Mouse (Mus musculus) stomach, embryonic 15.5 days (tissue): ENCODE results near the gene Dffa. TPM values are rescaled to one million over a fixed set of nuclear protein-coding genes. Genes with fewer than 3 reads are reported as not detected.

Experiments used
- ATAC-seq: fragments of 200-750 bp; cut with Nextera tagmentation; 2 replicates; pipeline ENCODE4 v1.8.0; 2017; ENCODE audit warnings: low read depth, moderate number of reproducible peaks, moderate TSS enrichment; ENCODE audit not compliant: insufficient read depth, low FRiP score
- H3K27ac ChIP-seq: fragments of 300-500 bp; sonication (generic); 2 replicates; pipeline ENCODE4 v1.5.1; 2015; ENCODE audit warnings: mild to moderate bottlenecking, inconsistent platforms
- H3K27me3 ChIP-seq: fragments of 300-500 bp; sonication (generic); replicated peaks from 2 replicates; pipeline ENCODE4 v1.6.1; 2015; ENCODE audit warnings: inconsistent platforms
- H3K36me3 ChIP-seq: fragments of 300-500 bp; sonication (generic); 2 replicates; pipeline ENCODE4 v1.6.1; 2015; ENCODE audit warnings: inconsistent platforms
- H3K4me1 ChIP-seq: fragments of 300-500 bp; sonication (generic); 2 replicates; pipeline ENCODE4 v1.6.1; 2015; ENCODE audit warnings: inconsistent platforms
- H3K4me2 ChIP-seq: fragments of 300-500 bp; sonication (generic); 2 replicates; pipeline ENCODE4 v1.6.1; 2015; ENCODE audit warnings: mild to moderate bottlenecking, inconsistent platforms
- H3K4me3 ChIP-seq: fragments of 300-500 bp; sonication (generic); replicated peaks from 2 replicates; pipeline ENCODE4 v1.5.1; 2015; ENCODE audit warnings: inconsistent platforms
- H3K9ac ChIP-seq: fragments of 300-500 bp; sonication (generic); 2 replicates; pipeline ENCODE4 v1.6.1; 2015; ENCODE audit warnings: inconsistent platforms
- H3K9me3 ChIP-seq: fragments of 300-500 bp; sonication (generic); 2 replicates; pipeline ENCODE4 v1.6.1; 2016; ENCODE audit warnings: inconsistent platforms
- WGBS: fragments of 180-500 bp; shearing (Covaris S2); methylation state at CpG from one replicate; pipeline ENCODE4 v1.1.7; 2015; 5-methylcytosine and 5-hydroxymethylcytosine counted together
- polyA plus RNA-seq: library from polyadenylated mRNA; unstranded; fragments of >200 nt; fragmentation: Nextera tagmentation; extraction: Ambion mirVana; gene quantifications from 2 replicates; pipeline ENCODE4 v1.2.1, GENCODE M21; 2015

Dffa gene
- polyA plus RNA-seq, 1 experiment from 2014 or later, result 35.7 TPM

DNA sequence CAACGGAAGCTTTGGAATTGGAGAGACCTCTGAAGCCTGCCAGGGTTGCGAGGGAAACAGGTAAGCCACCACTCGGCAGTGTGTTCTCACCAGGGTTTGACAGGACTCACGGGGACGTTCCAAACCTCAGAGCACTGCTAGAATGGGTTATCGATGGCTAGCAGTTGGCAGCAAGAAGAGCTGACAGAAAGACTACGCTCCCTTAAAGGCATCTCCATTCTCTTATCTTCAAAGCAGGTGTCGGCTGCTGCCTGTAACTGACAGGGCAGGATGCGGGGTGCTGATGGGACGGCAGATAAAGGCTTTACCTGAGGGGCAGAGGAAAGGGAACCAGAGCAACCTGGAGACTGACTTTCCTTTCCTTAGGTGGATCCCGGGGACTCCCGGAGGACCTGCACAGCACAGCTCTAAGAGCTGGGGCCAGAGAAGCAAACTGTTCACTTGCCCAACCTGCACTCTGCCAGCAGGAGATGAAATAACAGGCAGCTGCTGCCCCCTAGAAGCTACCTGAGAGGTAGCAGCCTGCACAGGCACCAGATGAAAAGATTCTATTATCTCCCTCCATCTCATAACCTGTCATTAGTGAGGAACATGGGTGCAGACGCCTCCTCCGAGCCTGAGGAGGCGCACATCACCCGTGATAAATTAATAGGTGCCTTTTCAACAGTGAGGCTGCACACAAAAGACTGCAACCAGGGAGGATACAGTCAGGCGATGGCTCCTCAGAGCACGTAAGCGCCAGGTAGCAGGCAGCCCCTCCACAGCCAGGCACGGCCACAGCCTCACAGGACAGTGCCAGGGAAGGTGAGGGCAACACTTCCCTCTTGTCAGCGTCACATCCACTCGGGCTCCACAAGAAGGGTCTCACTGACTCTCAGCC is 37.0 kb upstream of the Dffa start:
- Histone ChIP-seq H3K4me2 (no peak overlapping the region), H3K4me1 (peaks cover 13% of the 10 kb centered on the region), H3K9ac (no peak overlapping the region), H3K36me3 (peaks cover 1% of the 10 kb centered on the region), H3K27ac (no peak overlapping the region), H3K9me3 (no peaks in the 10 kb centered on the region), H3K4me3 (no peak overlapping the region), H3K27me3 (no peaks in the 10 kb centered on the region)
- no peak for ATAC-seq
- WGBS, result 77% methylated on average over 22 of the region's 22 CpGs

DNA sequence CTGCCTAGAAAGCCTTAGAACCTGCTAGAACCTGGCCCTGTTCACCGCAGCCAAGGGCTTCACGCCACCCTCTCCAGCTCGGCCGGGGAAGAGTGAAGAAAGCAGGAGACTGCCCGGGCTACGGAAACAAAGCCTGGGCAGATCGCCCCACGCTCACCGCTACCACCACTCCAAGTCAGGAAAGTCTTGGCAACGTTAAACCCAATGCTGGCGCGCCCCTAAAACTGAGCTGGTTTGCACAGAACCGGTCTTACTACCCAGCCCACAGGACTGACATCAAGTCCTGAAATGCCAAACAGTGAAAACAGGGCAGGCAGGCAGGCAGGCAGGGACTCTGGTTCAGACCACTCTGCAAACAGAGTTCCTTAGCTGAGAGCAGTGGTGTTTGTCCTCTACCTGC is 28.9 kb upstream of the Dffa start:
- Histone ChIP-seq H3K9ac (no peak overlapping the region), H3K4me1 (peaks cover 13% of the 10 kb centered on the region), H3K36me3 (peaks cover 5% of the 10 kb centered on the region), H3K9me3 (no peaks in the 10 kb centered on the region), H3K4me2 (no peak overlapping the region), H3K4me3 (no peak overlapping the region), H3K27ac (peak overlapping the region; percentile 68; the same call in 1 of the 2 replicates), H3K27me3 (no peaks in the 10 kb centered on the region)
- ATAC-seq, result no peak; the same call in 1 of the 2 replicates
- 75% methylated on average over 13 of the region's 13 CpGs for WGBS

DNA sequence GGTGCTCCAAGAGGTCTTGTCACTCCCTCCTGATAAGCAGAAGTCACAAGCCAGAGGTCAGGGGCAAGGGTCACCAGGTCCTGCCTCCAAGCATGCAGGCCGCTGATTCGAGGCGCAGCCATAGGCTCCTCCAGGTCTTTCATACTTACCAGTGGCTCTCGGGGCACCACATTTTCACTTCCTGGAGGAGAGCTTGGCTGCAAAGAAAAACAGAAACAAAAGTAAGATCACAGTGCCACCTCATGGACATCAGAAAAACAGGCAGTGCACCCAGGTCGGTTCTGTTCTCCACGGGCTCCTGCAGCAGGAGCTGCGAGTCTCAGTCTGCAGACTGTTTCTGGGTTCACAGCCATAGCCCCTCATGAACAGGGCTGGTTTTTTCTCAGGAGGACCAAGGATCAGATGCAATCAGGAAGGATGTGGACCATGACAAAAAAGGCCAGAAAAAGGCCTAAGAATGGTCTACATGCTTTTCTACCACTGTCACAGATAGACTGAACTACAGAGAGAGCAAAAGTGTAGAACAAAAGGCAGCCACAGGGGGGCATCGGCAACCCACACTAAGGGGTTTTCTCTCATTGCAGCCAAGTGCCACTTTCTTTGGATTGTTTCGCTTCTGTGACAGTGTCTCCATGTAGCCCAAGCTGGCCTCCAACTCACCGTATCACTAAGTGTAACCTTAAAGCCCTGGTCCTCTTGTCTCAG is 27.9 kb upstream of the Dffa start:
- no peaks in the 10 kb centered on the region for H3K27me3 ChIP-seq
- no peak overlapping the region for H3K4me2 ChIP-seq
- no peak overlapping the region for H3K4me3 ChIP-seq
- 26% methylated on average over 10 of the region's 10 CpGs for WGBS
- H3K4me1 ChIP-seq, result peaks cover 7% of the 10 kb centered on the region
- no peaks in the 10 kb centered on the region for H3K9me3 ChIP-seq
- H3K27ac ChIP-seq, result peak overlapping the region; percentile 68
- no peak overlapping the region for H3K9ac ChIP-seq
- H3K36me3 ChIP-seq, result peaks cover 5% of the 10 kb centered on the region
- peak; percentile 72 for ATAC-seq

DNA sequence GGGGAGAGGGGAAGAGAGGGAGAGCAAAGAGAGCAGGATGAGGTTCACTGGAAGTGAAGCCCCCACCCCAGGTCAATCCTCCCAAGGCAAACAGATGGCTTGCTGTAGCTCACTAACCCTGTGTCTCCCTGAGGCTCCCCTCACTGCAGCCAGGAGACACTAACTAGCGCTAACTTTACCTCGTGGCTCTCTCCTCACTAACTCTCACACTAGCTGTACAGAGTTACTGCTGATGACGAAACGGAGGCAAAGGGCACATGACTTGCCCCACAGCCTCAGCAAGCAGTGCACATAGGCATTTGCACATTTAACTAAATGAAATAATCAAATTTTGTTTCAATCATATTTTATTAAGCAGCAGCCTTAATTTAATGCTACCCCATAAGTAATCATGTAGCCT is 25.7 kb upstream of the Dffa start:
- Histone ChIP-seq H3K9me3 (no peaks in the 10 kb centered on the region), H3K4me1 (peaks cover 15% of the 10 kb centered on the region), H3K4me2 (no peak overlapping the region), H3K27ac (no peak overlapping the region), H3K9ac (no peak overlapping the region), H3K36me3 (no peaks in the 10 kb centered on the region), H3K27me3 (no peaks in the 10 kb centered on the region), H3K4me3 (no peak overlapping the region)
- ATAC-seq, result no peak
- WGBS, result 33% methylated on average over 4 of the region's 4 CpGs

DNA sequence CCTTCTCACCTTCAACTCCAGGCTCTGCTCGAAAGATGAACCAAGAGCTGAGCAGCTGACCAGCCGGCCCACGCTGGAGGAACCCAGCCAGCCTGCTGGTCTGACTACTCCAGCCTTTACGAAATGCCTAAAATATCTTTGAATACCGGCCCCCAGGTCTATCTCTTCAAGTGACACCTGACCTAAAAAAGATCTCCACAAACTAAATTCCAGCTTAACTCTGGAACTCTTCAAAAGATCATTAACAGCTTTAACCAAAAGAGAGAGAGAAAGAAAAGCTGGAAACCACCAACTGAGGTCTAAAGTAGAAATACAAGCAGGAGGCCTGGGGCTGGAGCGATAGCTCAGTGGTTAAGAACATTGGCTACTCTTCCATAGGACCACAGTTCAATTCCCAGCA is 24.3 kb upstream of the Dffa start:
- Histone ChIP-seq H3K27me3 (no peaks in the 10 kb centered on the region), H3K9ac (no peak overlapping the region), H3K9me3 (no peaks in the 10 kb centered on the region), H3K4me3 (no peak overlapping the region), H3K36me3 (no peaks in the 10 kb centered on the region), H3K4me2 (no peak overlapping the region), H3K4me1 (peaks cover 15% of the 10 kb centered on the region), H3K27ac (no peak overlapping the region)
- 78% methylated on average over 6 of the region's 6 CpGs for WGBS
- no peak for ATAC-seq

DNA sequence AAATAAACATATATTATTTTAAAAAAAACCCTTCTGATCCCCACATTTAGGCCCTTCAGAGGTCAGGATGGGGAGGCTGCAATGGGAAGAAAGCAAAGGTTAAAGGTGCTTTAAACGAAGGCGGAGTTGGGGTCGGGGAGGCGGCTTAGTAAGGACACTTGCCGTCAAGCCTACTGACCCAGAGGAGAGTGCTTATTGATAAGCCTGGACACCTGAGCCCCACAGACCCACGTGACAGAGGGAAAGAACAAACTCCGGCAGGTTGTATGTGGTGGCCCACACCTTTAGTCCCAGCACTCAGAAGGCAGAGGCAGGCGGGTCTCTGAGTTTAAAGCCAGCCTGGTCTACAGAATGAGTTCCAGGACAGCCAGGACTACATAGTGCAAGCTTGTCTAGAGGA is 23.8 kb upstream of the Dffa start:
- Histone ChIP-seq H3K4me2 (no peak overlapping the region), H3K4me3 (no peak overlapping the region), H3K4me1 (peaks cover 15% of the 10 kb centered on the region), H3K9me3 (no peaks in the 10 kb centered on the region), H3K27me3 (no peaks in the 10 kb centered on the region), H3K27ac (no peak overlapping the region), H3K9ac (no peak overlapping the region), H3K36me3 (no peaks in the 10 kb centered on the region; the same call in 1 of the 2 replicates)
- WGBS, result 77% methylated on average over 8 of the region's 8 CpGs
- no peak for ATAC-seq

DNA sequence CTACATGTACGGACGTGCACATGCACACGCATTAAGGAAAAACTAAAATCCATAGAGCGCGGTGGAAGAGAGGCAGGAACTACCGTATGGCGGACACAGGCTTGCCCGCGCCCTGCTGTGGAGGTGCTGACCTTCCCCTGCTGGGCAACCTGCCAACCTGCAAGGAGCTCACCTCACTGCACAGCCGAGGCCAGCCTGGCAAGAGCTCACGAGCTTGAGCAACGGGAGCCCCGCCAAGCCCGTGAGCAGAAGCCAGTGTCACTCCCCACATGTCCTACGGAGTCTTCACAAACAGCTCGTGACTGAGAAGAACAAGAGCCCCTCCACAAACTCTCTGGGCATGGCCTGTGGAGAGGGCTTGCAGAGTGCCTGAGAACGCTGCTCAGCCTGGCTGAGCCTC is 22.4 kb upstream of the Dffa start:
- 59% methylated on average over 17 of the region's 17 CpGs for WGBS
- Histone ChIP-seq H3K4me3 (no peak overlapping the region), H3K36me3 (no peaks in the 10 kb centered on the region; the same call in 1 of the 2 replicates), H3K27ac (peak overlapping the region; percentile 35; the same call in 1 of the 2 replicates), H3K27me3 (no peaks in the 10 kb centered on the region), H3K9ac (no peak overlapping the region), H3K4me1 (peaks cover 11% of the 10 kb centered on the region; the same call in 1 of the 2 replicates), H3K9me3 (no peaks in the 10 kb centered on the region), H3K4me2 (no peak overlapping the region)
- peak; percentile 83; the same call in 1 of the 2 replicates for ATAC-seq

DNA sequence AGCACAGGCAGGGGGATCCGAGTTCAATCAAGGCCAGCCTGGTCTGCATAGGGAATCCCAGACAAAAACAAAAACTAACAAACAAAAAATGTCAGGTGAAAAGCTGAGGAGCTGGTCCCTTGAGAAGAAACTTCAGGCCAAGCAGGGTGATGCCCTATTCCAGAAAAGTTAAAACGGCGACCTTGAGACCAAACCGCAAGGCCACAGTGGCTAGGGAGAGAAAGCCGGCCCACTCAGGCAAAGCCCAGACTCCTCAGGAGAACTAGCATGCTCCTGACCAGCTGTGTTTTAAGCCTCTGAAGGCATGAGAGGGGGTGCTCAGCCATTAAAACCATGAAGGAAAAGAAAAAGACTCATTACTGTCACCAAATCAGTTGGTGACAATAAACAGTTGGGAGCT is 18.6 kb upstream of the Dffa start:
- ATAC-seq, result no peak
- H3K27me3 ChIP-seq, result no peaks in the 10 kb centered on the region
- 0 out of 2 replicates have a peak, but pooled peaks cover 8% of the 10 kb centered on the region for H3K4me1 ChIP-seq
- WGBS, result 76% methylated on average over 5 of the region's 5 CpGs
- no peak overlapping the region for H3K9ac ChIP-seq
- H3K27ac ChIP-seq, result no peak overlapping the region
- no peaks in the 10 kb centered on the region; the same call in 1 of the 2 replicates for H3K36me3 ChIP-seq
- no peak overlapping the region for H3K4me2 ChIP-seq
- no peaks in the 10 kb centered on the region for H3K9me3 ChIP-seq
- H3K4me3 ChIP-seq, result no peak overlapping the region

DNA sequence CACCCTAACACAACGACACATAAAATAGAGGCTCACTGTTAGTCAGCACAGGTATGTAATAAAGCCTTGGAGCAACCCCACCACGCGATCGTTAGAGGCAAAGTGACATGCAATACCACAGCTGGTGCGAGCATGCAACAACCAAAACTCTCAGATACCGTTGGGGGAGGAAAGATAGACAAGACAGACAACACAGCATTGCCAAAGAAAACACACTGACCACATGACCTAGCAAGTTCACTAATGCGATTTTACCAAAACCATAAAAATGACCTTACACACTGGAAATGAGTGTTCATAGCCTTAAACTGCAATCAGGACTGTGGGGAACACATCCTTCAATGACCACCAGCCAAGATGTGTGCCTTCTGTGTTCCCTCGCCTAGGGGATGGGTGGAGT is 12.6 kb upstream of the Dffa start:
- no peak overlapping the region for H3K27ac ChIP-seq
- 82% methylated on average over 8 of the region's 8 CpGs for WGBS
- no peak overlapping the region for H3K9ac ChIP-seq
- no peak overlapping the region for H3K4me2 ChIP-seq
- no peaks in the 10 kb centered on the region for H3K4me1 ChIP-seq
- no peaks in the 10 kb centered on the region for H3K9me3 ChIP-seq
- H3K4me3 ChIP-seq, result no peak overlapping the region
- peaks cover 4% of the 10 kb centered on the region; the same call in 1 of the 2 replicates for H3K36me3 ChIP-seq
- H3K27me3 ChIP-seq, result no peaks in the 10 kb centered on the region
- no peak for ATAC-seq

DNA sequence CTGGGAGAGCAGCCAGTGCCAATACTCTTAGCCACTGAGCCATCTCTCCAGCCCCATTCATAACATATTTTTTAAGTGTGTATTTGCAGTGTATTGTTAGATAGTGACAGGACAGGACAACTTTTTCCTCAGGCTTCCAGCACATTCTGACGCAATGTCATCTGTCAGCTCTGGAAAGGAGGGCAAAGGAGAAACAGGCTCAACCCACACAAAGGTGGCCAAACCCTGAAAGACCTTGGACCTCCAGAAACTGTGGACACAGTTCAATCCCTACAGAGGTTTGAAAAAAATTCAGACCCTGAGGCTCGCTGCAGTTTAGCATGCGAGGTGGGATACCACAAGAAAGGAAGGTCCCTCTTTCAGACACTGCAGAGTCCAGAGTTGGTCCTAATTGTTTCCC is 6.0 kb upstream of the Dffa start:
- no peak for ATAC-seq
- Histone ChIP-seq H3K4me3 (peak overlapping the region; percentile 99; the same call in 1 of the 2 replicates), H3K4me1 (peaks cover 11% of the 10 kb centered on the region), H3K27ac (no peak overlapping the region), H3K27me3 (no peaks in the 10 kb centered on the region), H3K9me3 (no peaks in the 10 kb centered on the region), H3K4me2 (peak overlapping the region; percentile 92), H3K9ac (no peak overlapping the region), H3K36me3 (0 out of 2 replicates have a peak, but pooled peaks cover 4% of the 10 kb centered on the region)
- WGBS, result 76% methylated on average over 3 of the region's 3 CpGs

DNA sequence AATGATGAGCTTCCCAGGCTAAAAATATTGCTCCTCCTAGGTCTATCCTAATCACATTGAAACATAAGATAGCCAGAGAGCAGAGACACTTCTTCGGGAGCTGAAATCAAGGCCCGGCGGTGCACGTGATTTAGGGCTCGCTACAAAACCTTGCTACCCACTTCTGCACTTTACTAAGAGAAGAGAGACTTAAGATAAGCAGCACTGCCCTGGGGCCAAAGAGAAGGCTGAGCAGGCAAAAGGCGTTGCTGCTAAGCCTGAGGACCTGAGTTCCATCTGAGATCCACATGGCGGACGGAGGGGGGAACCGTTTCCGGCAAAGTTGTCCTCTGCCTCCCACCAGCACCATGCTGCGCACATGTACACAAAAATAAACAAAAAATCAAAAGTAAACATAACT is 5.4 kb upstream of the Dffa start:
- no peak overlapping the region for H3K27ac ChIP-seq
- H3K4me3 ChIP-seq, result peak overlapping the region; percentile 99
- H3K9ac ChIP-seq, result peak overlapping the region; percentile 89; the same call in 1 of the 2 replicates
- no peak for ATAC-seq
- peak overlapping the region; percentile 92 for H3K4me2 ChIP-seq
- 0 out of 2 replicates have a peak, but pooled peaks cover 4% of the 10 kb centered on the region for H3K36me3 ChIP-seq
- H3K9me3 ChIP-seq, result no peaks in the 10 kb centered on the region
- H3K27me3 ChIP-seq, result no peaks in the 10 kb centered on the region
- H3K4me1 ChIP-seq, result peaks cover 11% of the 10 kb centered on the region
- WGBS, result 14% methylated on average over 11 of the region's 11 CpGs
